Mouse (Mus musculus) urinary bladder, adult 18-20 months (tissue): Measurements from ENCODE around the gene Sema5b.

ENCODE experiments used
- DNase-seq, 2 experiments: peaks; one replicate each; pipeline ENCODE4 v3.0.0; 2022; ENCODE audit warnings: low spot score in 2 of 2, mixed read lengths in 2 of 2

Sema5b gene

DNA sequence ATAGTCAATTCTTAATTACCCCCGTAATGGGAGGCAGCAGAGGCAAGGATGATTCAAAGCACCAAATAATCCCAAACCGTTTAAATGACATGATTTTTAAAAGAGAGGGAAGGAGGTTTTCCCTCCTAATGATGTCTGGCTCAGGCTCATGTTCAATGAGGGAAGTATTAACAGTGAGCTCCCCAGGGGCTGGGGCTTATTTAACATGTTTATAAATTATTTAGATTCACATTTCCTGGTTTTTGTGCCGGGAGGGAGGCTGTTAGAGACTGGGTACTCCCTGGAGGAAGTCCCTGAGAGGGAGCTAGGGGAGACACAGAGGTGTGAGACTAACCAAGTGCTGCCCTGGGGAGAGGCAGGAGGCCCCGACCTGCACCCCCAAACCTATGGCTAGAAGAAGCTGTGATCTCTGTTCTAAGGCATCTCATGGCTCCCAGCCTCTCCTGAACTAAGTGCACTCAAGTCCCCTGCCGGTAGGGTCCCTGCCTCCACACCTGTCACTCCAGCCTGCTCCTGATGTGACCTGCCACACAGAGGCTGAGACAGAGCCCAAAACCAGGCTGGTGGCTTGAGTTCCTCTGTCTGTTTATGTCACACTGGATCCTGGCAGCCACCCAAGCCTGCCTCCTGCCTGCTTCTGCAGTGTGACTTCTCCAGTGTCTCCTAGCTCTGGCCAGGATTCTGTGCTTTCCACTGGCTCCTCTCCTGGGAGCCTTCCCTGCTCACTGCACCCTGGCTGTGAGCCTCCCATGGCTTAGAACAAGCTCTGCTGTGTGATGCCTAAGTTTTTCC is 51.5 kb downstream of the Sema5b start:
- DNase-seq = no peak

DNA sequence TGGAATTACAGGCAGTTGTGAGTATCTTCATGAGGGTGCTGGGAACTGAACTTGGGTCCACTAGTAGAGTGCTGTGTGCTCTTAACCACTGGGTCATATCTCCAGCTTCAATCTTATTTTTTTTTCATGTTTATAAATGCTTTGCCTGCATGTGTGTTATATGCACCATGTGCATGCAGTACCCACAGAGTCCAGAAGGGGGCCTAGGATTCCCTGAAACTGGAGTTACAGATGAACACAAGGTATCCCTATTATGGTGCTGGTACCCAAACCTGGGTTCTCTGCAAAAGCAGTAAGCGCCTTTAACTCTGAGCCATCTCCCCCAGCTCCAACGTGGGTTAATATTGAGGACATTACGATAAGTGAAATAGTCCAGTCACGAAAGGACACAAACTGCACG is 52.5 kb downstream of the Sema5b start:
- DNase-seq = no peak

DNA sequence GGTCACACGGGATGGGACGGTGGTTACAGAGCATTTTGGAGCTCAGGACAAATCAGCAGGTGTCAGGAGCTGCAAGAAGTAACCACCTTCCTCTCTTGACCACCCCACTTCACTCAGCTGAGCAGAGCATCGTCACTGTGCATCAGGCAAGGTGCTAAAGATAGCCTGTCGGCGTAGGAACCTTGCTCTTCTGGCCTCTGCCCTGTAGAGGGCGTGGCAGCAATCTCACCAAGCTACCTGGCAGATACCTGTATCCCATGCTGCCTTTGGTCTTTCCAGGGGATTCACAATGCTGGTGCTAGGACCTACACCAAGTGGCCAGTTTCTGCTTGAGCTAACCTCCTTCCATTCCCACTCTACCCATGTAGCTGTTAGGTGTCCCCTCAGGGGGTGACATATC is 55.3 kb downstream of the Sema5b start:
- no peak for DNase-seq

DNA sequence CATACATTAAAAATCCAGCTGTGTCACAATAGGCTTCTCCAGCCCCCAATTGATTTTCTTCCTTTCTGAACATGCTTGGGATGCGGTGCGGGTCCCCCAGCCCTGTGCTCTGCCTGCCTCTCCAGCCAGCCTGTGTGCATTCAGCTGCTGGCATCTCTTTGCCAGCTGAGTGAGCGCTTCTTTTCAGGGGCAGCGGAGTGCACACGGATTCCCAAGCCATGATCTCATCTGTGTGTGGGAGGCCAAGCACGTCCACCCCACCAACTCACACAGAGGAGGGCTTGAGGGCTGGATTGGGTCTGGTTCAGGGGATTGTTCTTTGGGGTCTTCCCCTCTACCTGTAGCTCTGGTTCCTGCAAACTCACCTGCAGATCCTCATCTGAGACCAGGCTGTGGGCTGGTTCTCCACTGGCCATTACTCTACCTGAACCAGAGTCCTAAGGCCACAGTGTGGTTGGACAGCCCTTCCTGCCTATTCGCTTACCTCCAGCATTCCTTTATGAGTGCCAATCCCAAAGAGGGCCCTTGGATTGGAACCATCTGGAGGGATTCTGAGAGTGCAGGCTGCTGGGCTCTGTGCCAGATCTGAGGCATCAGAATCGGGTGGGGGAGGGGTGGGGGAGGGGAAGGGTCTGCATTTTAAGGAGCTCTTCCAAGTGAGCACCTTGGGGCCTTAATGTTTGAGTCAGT is 55.9 kb downstream of the Sema5b start:
- no peak for DNase-seq

DNA sequence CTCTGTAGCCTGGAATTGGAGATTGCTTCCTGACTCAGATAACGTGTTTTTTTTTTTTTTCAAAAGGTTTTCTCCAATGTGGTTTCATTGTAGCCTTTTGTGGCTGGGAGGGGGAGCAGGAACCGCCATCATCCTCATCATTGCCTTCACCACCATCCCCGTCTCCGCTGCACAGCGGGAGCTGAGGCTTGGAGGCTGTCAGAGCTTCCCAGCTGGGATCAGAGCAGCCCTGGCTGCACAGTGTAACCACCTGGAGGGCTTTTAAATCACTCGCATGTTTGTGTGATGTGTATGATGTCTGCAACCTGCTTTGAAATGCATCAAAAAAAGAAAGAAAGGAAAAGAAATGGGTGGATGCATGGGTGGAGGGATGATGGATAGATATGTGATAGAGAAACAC is 57.0 kb downstream of the Sema5b start:
- no peak for DNase-seq

DNA sequence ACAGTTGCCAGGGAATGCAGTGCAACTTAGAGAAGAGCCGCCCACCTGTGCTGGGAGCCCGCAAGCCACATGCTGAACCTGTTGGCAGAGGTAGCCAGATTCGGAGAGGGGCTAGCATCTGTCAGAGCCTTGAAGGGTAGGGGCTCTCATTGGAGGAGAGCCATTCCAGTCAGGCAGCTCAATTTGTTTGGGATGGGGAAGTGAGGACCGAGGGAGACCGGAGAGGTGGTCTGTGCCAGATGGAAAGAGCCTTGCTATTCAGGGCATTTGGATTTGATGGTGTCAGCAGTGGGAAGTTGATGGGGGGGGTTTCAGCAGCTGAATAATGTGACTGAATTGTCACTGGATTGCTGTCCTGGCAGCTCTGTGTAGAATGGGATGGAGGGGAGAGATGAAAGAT is 57.9 kb downstream of the Sema5b start:
- DNase-seq = no peak

DNA sequence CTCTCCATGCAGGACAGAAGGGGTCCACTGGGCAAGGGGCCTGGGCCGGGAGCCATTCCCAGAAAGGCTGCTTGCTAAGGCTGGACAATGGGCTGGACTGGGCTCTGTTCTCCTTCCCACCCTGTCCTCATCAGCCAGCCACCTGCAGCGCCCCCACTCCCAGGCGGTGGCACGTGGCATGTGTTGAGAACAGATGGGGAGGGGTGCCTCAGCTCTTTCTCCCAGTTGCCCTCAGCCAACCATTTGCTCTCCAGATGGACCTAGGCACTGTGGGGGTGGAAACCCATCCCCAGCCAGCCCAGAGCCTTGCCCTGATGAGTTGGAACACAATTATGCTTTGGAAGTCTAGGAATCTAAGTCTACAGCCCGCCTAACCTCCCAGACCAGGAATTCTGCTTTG is 59.3 kb downstream of the Sema5b start:
- DNase-seq = no peak

DNA sequence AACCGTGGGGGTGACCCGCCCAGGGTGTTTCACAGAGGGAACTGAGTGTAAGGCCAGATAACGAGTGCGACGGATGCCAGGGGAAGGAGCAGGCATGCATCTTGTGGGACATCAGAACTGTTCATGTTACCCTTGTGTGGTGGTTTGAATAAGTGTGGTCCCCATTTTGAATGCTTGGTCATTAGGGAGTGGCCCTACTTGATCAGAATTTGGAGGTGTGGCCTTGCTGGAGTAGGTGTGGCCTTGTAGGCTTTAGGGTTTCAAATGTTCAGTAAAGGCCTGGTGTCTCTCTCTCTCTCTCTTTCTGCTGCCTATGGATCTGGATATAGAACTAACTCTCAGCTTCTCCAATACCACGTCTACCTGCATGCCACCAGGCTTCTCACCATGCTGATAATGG is 60.5 kb downstream of the Sema5b start:
- DNase-seq = no peak

DNA sequence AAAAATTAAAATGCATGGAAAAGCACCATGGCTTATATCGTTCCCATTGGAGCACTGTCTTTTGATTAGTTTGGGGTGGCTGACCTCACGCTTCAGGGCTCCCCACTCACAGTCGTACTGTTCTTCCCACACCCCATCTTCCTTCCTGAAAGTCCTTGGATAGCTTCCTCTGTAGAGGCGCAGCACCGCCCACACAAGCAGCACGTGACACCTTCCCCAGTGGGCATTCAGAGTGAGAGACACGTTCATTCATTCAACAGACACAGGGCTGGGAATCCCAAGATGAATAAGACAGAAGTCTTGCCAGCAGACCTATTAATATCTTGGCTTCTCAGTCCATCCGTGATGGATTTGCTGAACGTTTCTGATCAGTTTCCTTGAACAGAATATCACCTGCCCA is 61.6 kb downstream of the Sema5b start:
- DNase-seq = no peak

DNA sequence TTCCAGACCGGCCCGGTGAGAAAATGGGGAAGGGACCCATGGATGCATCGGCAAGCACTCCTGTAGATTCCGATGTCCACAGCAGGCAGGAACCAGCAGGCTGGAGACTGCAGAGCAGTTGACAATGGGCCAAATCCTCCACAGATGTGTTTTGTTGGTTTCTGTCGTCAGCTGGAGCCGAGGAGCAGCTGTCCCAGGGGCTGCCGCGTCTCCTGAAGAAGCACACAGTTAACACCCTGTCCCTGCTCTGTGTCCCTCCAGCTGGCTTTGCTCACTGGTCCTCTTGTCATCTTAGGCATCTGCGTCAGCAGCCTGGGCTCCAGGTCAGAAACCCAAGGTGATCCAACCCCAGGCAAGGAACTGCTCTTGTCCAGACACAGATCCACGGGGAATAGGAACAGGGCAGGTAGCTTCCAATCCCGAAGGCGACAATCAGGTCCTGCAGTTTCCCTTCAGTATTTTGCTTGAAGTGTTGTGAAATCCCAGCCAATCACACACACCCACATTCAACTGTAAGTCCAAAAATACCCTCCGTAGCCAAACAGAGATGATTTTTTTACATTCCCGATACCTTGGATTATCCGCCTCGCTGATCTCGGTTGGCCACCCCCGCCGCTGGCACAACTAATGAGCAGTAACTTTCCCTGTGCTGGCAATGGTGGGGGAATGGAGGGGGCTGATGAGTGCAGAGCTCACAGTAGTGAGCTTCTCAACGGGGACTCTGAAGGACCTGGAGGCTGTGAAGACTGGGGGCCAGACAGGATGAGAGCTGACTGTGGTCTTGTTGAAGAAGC is 63.0 kb downstream of the Sema5b start:
- peak in 1 of 2 experiments; percentile 5 for DNase-seq

DNA sequence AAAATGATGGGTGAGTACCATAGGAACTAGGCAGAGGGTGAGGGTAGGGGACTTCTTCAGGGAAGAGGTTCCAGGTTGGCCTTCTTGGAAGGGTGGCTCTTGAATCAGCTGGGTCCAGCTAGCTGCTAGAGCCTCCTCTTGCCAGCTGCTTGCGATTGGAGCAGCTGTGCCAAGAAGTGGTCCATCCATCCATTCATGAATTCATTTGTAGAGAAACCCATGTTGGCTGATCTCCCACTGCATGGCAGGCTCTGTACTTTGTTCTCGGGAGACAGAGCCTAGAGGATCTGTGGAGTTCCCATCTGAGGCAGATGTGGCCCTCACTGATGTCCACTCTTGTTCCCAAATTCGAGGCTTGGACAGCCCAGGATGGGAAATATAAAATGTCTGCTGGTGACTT is 66.3 kb downstream of the Sema5b start:
- DNase-seq = no peak

DNA sequence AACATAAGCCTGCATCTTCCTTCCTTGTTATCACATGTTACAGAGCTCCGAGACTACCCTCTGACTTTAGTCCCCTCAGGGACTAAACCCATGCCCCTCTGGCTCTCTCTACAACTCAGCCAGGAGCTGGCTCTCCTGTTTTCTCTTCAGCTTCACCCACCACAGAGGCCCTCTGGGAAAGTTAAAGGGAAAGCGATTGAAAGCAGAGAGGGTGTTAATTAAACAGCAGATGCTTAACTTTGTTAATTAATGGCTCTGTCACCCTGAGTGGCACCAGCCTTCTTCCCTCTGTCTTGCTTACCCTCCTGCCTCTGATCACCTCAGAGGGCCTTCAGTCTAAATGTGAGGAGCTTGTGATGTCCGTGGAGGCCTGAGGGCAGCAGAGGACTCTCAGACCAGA is 67.3 kb downstream of the Sema5b start:
- DNase-seq = no peak

DNA sequence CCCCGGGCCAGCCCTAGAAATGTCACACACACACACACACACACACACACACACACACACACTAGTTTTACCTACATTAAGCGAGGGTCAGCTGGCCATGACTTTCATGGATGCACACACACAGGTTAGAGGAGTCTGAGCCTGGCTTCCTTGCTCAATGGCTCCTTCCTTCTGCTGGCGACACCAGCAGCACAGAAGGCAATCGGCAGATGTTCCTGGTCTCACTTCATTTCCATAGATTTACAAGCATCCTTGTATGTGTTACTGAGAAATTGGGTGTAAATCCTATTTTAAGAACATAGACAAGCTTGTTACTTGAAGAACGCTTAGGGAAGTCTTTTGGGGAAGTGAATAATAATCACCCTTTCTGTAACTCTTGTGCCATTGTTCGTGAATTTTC is 68.6 kb downstream of the Sema5b start:
- DNase-seq = no peak

DNA sequence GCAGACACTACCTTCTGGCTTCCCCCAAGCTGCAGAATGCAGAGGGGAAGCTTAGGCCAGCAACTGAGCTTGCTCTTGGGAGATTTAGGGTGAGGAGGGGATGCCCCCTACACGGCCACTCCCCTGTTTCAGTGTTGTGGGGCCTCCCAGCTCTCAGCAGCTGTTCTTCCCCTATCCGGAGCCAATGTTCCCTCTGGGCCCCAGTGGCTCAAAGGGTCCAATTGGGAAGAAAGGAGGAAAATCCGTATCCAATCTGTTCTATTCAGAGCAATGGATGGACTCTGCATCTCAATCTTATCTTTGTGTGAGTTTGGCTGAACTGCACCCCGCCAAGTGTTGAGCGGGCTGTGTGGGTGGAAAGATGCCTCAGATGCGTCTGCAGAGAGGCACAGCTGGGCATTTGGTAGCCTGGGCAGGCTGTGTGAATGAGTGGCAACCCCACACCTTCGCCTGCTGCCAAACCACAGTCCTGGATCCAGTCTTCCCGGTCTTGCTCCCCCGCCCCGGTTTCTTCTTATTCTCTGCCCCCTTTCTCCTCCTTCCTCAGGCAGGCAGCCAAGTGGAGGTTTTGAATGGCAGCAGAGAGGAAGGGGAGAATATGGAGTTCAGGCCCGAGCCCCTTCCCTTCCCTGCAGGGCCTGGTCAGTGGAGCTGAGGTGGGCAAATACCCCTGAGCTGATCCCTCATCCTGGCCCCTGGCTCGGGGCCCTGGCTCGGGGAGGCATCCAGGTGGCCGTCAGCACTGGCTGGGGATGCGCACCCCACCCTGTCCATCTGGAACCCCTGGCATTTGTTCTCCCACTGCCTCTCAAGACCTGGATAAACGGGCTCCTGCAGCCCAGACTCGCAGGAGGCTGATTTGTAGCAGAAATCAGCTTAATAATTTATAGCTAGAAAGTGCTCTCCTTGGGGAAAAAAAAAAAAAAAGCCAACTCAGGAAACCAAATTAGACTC is 73.2 kb downstream of the Sema5b start:
- DNase-seq = no peak

DNA sequence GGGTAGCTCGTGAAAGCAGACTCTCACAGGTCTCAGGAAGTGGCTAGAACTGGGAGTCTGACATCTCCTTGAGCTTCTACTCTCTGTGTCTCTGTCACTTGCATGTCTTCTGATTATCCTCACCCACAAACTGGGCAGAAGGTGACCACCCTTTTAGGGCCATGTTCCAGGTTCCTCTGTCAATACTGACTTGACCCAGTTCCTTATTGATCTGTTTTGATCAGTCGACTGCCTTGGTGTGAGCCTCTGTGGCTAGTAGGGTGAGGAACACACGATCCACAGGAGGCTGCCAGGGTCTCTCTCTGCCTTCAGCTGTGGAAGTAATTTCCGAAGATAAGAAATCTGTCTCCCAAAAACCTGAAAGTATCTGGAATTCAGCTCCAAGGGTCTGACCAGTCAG is 76.8 kb downstream of the Sema5b start:
- no peak for DNase-seq

DNA sequence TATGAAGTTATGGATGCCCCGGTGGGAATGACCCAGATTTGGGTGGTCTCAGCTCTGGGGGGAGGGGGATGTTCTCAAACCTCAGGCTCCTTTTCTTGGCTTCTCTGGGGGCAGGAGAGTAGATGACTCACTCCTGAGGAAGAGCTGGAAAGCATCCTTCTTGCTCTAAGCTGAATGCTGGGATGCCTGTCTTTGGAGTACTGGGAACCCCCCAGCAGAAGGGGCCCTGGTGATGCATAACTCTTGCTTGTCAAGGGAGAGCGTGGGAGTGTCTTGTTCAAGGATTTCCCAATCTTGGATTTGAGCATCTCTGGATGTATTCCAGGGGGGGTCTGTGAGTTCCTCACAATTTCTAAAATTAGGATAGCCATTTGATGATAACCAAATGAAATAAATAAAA is 82.1 kb downstream of the Sema5b start:
- no peak for DNase-seq

DNA sequence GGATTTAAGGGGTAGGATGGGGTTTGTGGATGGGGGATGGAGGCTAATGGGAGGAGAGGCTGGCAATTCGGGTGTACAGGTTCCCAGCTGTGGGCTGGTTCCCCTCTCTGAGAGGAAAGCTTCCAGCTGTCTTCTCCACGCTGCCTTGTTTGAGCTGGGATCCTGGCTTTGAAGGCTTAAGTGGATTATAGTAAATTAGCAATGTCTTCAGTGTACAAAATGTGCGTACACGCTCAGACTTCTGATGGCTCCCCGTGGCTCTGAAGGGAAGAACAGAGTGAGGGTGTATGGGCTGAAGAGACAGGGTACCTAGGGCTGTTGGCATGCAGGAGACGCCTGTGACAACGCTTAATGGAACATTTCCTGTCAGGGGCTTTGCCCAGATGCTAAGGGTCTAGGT is 83.0 kb downstream of the Sema5b start:
- DNase-seq = no peak

DNA sequence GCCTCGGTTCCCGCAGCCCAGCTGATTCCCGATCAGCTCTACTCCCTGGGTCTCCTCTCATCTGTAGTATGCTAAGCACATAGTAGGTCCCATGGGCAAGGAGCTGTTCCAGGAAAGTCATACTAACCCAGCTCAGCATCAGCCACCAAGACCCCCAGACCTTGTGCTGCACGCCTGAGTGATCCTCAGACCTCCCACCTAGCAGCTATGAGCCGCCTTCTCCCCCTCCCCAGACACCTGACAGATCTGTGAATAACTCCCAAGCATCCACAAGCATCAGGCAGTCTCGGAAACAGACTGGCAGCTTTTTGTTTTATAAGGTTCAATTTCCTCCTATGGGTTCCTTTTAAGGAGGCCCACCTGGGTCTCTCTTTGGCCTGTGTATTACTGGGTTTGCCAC is 83.9 kb downstream of the Sema5b start:
- no peak for DNase-seq

DNA sequence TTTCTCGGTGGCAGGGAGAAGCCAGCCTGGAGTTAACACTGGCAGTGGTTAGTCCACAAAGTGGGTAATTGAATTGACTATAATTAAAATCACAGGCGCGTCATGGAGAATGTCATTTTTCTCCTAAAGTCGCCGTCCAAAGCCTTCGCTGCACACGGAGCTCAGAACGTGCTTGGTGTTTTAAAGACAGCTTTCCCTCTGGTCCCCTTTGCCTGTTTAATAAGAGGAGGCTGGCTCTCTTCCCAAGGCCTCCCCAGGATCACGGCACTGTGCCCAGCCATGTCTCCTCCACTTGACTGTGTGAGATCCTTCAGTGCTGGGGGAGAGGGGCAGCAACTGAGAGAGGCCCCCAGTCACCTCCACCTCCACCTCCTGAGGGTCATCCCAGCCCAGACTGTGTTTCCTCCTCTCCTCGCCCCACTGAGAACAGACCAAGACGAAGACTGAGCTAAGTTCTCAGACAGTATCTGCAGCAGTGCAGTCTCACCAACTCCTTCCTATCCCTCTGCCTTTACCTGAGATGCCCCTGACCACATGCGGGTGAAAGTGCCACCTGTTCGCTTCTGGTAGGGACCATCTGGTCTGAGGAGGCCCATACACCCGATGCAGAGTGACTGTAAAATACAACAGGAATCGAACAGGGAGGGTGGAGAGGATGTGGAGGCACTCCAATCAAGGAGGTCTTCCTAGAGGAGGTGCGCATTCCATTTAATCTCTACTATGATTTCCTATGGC is 84.5 kb downstream of the Sema5b start:
- DNase-seq = no peak

DNA sequence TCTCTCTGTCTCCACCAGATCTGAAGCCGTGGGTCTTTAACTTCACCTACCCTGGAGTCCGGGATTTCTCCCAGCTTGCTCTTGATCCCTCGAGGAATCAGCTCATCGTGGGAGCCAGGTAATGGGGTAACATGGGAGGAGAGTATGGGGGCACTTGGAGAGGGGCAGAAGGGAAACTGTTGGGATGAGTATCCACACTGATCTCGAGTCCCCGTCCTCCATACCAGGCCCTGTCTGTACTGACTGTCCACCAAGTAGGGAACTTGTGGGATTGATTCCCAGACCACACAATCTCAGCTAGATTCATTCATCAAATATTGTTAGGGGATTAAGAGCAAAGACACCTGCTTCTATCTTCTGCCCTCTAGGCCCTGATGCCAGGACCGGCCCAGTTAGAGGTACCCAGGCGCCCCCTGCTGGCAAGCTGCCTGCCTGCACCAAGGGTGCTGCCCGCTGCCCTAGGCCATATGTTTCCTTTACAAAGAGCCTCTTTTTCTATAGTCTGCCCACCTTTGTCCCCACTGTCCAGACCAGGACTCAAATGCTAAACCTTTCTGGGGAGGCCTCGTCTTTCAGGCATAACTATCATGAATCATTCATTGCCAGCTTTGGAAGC is 87.2 kb downstream of the Sema5b start:
- DNase-seq = peak; percentile 36 to 70
